Mouse (Mus musculus) forebrain, embryonic 14.5 days (tissue): ENCODE measurements at regions not wholly inside any gene's neighbourhood (a gene's known extent, or its start where the extent isn't known, plus 50 kb on each side); places are given as distances from the start of the nearest gene placed in this dataset.

Experiments used
- ATAC-seq: fragments of 200-750 bp; cut with Nextera tagmentation; 2 replicates; pipeline ENCODE4 v1.8.0; 2017; ENCODE audit warnings: mild to moderate bottlenecking, moderate library complexity
- DNase-seq: peaks from one replicate; pipeline ENCODE4 v3.0.0-alpha.2; 2015; ENCODE audit warnings: low spot score
- H3K27ac ChIP-seq: fragments of 300-500 bp; sonication (generic); 2 replicates; pipeline ENCODE4 v1.5.1; 2014; ENCODE audit warnings: low read depth, mild to moderate bottlenecking, control low read depth, low read length, moderate library complexity
- H3K27me3 ChIP-seq: fragments of 300-500 bp; sonication (generic); replicated peaks from 2 replicates; pipeline ENCODE4 v1.6.1; 2014; ENCODE audit warnings: low read length, control low read depth, mixed read lengths; ENCODE audit not compliant: control insufficient read depth, insufficient read depth
- H3K36me3 ChIP-seq: fragments of 300-500 bp; sonication (generic); 2 replicates; pipeline ENCODE4 v1.6.1; 2014; ENCODE audit warnings: low read length, control low read depth; ENCODE audit not compliant: control insufficient read depth, insufficient read depth
- H3K4me1 ChIP-seq: fragments of 300-500 bp; sonication (generic); 2 replicates; pipeline ENCODE4 v1.6.1; 2014; ENCODE audit warnings: antibody characterized with exemption, low read length, control low read depth; ENCODE audit not compliant: control insufficient read depth, insufficient read depth
- H3K4me2 ChIP-seq: fragments of 300-500 bp; sonication (generic); 2 replicates; pipeline ENCODE4 v1.6.1; 2014; ENCODE audit warnings: mild to moderate bottlenecking, control low read depth, low read length
- H3K4me3 ChIP-seq: fragments of 300-500 bp; sonication (generic); 2 replicates; pipeline ENCODE4 v1.5.1; 2014; ENCODE audit warnings: low read depth, low read length, control low read depth
- H3K9ac ChIP-seq: fragments of 300-500 bp; sonication (generic); 2 replicates; pipeline ENCODE4 v1.6.1; 2014; ENCODE audit warnings: mild to moderate bottlenecking, low read length, control low read depth, moderate library complexity
- H3K9me3 ChIP-seq: fragments of 300-500 bp; sonication (generic); replicated peaks from 2 replicates; pipeline ENCODE4 v1.6.1; 2016; ENCODE audit warnings: low read length, control low read depth, mixed read lengths; ENCODE audit not compliant: control insufficient read depth
- WGBS: fragments of 180-500 bp; shearing (Covaris S2); extraction: QIAGEN DNeasy Blood & Tissue Kit; methylation state at CpG from one replicate; pipeline ENCODE4 v1.1.7; 2014; 5-methylcytosine and 5-hydroxymethylcytosine counted together

DNA sequence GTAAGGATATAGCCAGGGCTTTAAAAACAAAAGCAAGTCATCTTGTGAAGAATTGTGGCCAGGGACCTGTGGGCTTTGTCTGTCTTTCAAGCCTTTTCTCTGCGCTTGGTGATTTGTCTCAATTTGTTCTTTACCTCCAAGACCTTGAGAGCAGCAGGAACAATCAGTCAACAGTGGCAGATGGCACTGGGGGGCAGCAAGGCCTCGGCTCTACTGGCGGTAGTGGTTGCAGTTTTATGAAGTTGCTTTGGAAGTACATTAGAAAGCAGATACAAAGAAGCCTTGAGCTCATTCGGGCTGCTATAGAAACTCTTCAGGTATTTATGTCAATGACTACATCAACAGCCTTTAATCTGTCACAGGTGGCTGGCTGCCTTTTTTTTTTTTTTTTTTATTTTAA is 171.9 kb upstream of the Ccdc122 start:
- no peak overlapping the region for H3K9ac ChIP-seq
- no peaks in the 10 kb centered on the region for H3K27me3 ChIP-seq
- H3K4me1 ChIP-seq = no peaks in the 10 kb centered on the region
- H3K36me3 ChIP-seq = no peaks in the 10 kb centered on the region
- no peak overlapping the region for H3K27ac ChIP-seq
- ATAC-seq (no peak), DNase-seq (no peak)
- no peak overlapping the region for H3K4me3 ChIP-seq
- WGBS = 37% methylated on average over 4 of the region's 4 CpGs
- no peaks in the 10 kb centered on the region for H3K9me3 ChIP-seq
- no peak overlapping the region for H3K4me2 ChIP-seq

DNA sequence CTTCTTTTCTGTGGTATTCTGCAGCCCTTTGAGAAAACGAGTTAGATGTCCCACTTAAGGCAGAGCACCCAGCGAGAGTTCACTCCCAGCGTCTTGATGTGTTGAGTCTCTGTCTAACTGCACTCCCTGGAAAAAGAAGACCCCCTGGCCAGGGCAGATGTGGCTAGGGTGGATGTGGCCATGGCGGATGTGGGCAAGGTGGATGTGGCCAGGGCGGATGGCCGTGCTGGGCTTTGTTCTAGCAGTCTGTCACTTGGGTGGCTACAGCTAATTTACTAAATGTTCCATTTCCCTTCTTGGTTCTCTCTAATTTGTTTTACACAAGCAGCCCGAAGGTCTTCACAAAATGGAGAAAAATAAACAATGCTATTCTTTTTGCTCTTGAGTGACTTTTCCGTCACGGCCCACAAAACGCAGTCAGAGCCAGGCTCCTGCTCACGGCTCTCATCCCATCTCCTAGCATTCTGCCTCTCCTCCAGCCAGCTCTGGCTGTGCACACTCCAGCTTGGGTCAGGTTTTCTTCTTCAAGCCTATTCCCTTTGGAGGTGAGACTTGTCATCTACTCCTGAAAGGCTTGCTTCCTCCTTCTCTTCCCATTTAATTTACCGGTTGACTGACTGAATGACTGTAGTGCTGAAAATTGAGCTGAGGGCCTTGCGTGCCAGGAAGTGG is 173.4 kb upstream of the Ccdc122 start:
- Histone ChIP-seq H3K4me1 (no peaks in the 10 kb centered on the region), H3K4me2 (no peak overlapping the region), H3K9me3 (no peaks in the 10 kb centered on the region), H3K4me3 (no peak overlapping the region), H3K36me3 (no peaks in the 10 kb centered on the region), H3K9ac (no peak overlapping the region), H3K27me3 (no peaks in the 10 kb centered on the region), H3K27ac (no peak overlapping the region)
- ATAC-seq = no peak
- WGBS = 82% methylated on average over 13 of the region's 13 CpGs
- DNase-seq = no peak

DNA sequence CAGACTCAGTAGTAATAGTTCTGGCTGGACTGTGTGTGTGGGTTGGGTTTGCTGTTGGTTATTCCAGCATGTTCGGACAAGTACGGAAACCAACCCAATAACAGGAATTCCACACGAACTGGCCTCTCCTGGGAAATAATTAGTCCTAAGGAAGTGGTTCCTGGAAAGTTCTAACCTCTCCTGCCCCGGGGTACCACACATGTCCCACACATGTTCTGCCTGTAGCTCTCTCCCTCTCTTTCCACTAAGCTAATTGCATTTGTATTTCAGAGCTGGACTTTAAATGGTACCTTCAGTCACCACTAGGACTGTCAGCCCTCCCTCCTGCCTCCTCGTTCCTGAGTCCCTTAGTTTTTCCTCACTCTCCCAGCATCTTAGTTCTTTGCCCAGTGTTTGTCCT is 178.2 kb upstream of the Ccdc122 start:
- H3K4me1 ChIP-seq = no peaks in the 10 kb centered on the region
- no peak for ATAC-seq
- 89% methylated on average over 5 of the region's 5 CpGs for WGBS
- H3K9ac ChIP-seq = no peak overlapping the region
- no peak overlapping the region for H3K4me2 ChIP-seq
- DNase-seq = no peak
- no peak overlapping the region for H3K4me3 ChIP-seq
- H3K27ac ChIP-seq = no peak overlapping the region
- H3K9me3 ChIP-seq = no peaks in the 10 kb centered on the region
- H3K36me3 ChIP-seq = no peaks in the 10 kb centered on the region
- H3K27me3 ChIP-seq = no peaks in the 10 kb centered on the region

DNA sequence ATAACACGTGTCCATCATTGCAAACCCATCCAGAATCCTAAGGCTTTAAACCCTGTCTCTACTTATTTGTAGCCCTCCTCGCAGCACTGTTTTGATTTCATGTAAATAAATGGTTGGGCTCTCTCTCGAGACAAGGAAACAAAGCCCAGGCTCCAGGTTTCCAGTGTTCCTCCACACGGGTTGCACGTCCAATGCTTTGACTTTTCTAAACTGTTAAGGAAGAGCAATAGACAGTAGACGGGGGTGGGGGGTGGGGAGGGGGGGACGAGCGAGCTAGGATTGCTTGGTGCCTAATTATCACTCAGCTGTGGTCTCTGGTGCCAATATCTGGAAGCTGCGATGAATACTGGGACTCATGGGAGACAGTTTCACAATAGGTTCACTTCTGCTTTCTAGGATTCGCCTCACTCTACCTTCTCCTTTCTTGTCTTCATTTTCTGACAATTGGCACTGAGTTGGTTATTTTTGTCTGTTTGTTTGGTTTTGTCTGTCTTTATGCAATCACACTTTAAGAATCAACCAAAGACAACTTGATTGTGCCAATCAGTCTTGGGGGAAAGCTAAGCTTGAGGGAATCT is 179.3 kb upstream of the Ccdc122 start:
- Histone ChIP-seq H3K27ac (no peak overlapping the region), H3K9ac (no peak overlapping the region), H3K4me3 (no peak overlapping the region), H3K4me1 (no peaks in the 10 kb centered on the region), H3K27me3 (no peaks in the 10 kb centered on the region), H3K36me3 (no peaks in the 10 kb centered on the region), H3K4me2 (no peak overlapping the region), H3K9me3 (no peaks in the 10 kb centered on the region)
- WGBS = 59% methylated on average over 10 of the region's 10 CpGs
- DNase-seq = no peak
- no peak for ATAC-seq

DNA sequence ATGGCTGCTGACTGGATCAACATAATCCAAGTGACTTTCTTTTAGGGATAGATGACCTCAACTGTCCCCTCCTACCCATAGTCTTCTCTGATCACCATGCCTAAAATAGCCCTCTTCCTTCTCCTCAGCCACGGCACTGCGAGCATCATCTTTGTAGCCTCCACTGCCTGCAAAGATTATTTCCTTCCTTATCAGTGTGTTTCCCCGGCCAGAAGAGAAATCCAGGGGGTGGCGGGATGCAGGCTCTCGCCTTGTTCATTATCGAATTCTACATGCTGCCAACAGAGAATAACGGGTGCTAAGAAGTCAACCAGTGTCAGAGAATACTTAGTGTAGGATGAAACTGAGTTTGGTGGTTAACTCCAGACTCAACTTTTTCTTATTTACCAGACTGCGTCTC is 180.0 kb upstream of the Ccdc122 start:
- H3K4me3 ChIP-seq = no peak overlapping the region

DNA sequence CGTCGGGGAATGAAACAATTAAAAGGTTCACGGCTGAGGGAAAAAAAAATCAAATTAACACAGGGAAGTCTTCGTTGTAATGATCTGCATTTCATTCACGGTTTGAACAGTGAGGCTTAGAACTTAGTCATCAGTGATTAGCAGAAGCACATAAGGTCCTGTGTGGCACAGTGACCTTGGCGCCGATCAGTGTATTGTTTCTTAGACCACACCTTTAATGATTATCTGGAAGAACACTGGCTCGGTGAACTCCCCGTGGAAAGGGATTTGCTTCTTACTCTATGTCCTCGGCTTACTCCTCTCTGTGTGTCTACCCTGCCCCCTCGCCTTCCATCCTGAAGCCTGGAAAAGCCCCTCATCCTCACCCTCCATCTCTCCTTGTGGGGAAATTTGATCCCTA is 181.6 kb upstream of the Ccdc122 start:
- H3K9me3 ChIP-seq = no peaks in the 10 kb centered on the region
- no peak for ATAC-seq
- WGBS = 59% methylated on average over 11 of the region's 11 CpGs
- H3K36me3 ChIP-seq = no peaks in the 10 kb centered on the region
- H3K4me3 ChIP-seq = no peak overlapping the region
- H3K9ac ChIP-seq = no peak overlapping the region
- H3K27me3 ChIP-seq = no peaks in the 10 kb centered on the region
- DNase-seq = no peak
- H3K4me1 ChIP-seq = no peaks in the 10 kb centered on the region
- H3K4me2 ChIP-seq = no peak overlapping the region
- H3K27ac ChIP-seq = no peak overlapping the region

More for the DNA sequence above, 180.0 kb upstream of the Ccdc122 start:
- DNase-seq (no peak), ATAC-seq (no peak)
- Histone ChIP-seq H3K27ac (no peak overlapping the region), H3K4me2 (no peak overlapping the region), H3K27me3 (no peaks in the 10 kb centered on the region), H3K36me3 (no peaks in the 10 kb centered on the region), H3K9ac (no peak overlapping the region), H3K4me1 (no peaks in the 10 kb centered on the region), H3K9me3 (no peaks in the 10 kb centered on the region)
- 88% methylated on average over 8 of the region's 8 CpGs for WGBS

DNA sequence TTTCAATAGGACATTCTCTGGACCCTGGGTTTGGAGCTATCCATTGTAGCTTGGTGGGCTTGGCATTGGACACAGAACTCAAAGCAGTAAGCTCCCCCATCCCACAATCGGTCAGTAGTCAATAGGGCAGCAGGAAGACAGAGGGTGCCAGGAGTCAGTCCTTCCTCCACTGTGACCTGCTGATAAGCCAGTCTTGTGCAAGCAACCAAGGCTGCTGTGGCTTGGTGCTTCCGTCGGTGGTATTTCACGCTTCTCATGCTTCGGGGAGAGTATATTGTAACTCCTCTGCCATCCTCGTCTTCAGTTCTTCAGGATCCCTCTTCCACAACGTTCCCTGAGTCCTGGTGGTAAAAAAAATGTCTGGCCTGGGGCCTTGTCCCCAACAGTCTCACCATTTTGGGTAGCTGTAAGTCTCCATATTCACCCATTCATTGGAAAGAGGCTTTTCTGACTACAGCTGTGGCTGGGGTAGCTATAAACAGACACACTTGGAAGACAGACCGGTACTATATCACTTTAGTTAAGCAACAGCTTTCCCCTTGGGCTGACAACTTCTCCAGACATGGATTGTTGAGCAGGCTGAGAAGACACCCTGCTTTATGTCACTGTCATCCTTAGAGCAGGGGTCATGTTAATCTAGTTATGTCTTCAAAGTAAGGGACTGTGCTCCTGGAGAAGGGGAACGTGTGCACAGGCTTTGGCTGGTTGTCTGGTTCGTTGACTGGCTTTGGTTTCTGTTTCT is 184.9 kb upstream of the Ccdc122 start:
- no peak overlapping the region for H3K9ac ChIP-seq
- no peak for ATAC-seq
- H3K9me3 ChIP-seq = no peaks in the 10 kb centered on the region
- H3K27me3 ChIP-seq = no peaks in the 10 kb centered on the region
- no peaks in the 10 kb centered on the region for H3K4me1 ChIP-seq
- no peak for DNase-seq
- WGBS = 90% methylated on average over 10 of the region's 10 CpGs
- no peak overlapping the region for H3K27ac ChIP-seq
- H3K4me2 ChIP-seq = no peak overlapping the region
- no peak overlapping the region for H3K4me3 ChIP-seq
- H3K36me3 ChIP-seq = no peaks in the 10 kb centered on the region

DNA sequence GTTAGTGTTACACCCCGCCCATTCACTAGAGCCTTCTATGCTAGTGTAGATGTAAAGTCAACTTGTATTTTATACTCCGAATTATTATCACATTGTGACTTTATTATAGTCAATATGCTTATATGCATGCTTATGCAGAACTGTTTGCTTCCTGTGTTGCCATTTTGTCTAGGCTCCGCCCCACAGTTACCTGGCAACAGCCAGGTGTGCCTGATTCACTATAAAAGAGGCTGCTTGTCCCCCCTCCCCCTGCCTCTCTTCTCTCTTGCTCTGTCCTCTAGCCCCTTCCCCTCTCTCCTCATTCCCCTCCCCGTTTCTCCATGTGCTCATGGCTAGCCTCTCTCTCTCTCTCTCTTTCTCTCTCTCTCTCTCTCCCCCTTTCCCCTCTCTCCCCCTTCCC is 185.9 kb upstream of the Ccdc122 start:
- H3K27ac ChIP-seq = no peak overlapping the region
- no peaks in the 10 kb centered on the region for H3K27me3 ChIP-seq
- H3K4me1 ChIP-seq = no peaks in the 10 kb centered on the region
- ATAC-seq = no peak
- WGBS = 92% methylated on average over 4 of the region's 4 CpGs
- H3K4me2 ChIP-seq = no peak overlapping the region
- no peak overlapping the region for H3K4me3 ChIP-seq
- no peaks in the 10 kb centered on the region for H3K36me3 ChIP-seq
- no peak overlapping the region for H3K9ac ChIP-seq
- no peak for DNase-seq
- H3K9me3 ChIP-seq = no peaks in the 10 kb centered on the region

DNA sequence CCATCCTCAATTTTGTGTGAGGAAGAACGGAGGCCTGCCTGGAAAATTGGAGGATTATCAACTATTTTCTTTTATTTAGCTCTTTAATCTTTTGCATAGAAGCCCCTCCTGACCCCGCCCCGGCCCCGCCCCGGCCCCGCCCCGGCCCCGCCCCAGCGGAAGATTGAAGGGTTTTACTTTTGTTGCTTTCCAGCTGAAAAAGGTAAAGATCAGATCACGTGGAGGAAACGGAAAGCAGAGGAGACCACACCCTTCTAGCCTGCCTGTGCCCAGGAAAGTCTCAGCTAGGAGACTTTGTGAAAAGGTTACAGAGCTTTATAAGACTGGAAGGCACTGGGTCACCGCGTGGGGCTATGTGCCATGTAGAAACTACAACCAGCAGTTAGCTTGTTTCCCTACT is 186.5 kb upstream of the Ccdc122 start:
- no peak overlapping the region for H3K9ac ChIP-seq

More for the DNA sequence above, 186.5 kb upstream of the Ccdc122 start:
- no peak overlapping the region for H3K27ac ChIP-seq
- no peaks in the 10 kb centered on the region for H3K36me3 ChIP-seq
- DNase-seq (no peak), ATAC-seq (no peak)
- H3K9me3 ChIP-seq = no peaks in the 10 kb centered on the region
- H3K4me2 ChIP-seq = no peak overlapping the region
- no peaks in the 10 kb centered on the region for H3K27me3 ChIP-seq
- H3K4me3 ChIP-seq = no peak overlapping the region
- no peaks in the 10 kb centered on the region for H3K4me1 ChIP-seq
- 47% methylated on average over 13 of the region's 13 CpGs for WGBS
